ENCODE assay signal across 12 mouse cellular contexts in the genomic region with DNA sequence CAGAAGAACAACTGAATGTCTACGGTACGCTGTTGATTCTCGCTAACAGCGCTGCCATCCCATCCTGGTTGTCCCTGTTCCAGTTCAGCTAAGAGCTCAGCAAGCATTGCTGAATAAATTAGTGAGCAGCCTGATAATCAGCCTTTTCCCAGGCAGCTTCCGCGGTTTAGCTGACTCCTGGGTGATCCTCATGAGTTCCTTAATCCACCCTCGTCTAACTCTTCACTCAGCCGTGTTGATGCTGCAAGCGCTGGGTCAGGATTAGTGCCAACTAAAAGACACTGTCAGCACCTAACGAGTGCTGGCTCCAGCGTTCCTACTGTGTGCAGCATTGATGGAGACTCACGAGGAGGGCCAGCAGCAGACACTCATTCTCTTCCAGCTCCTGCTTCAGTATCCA.
"Had no signal": no experiment of that assay in that cellular context is flagged by ENCODE, and none has a peak within 500 bp of the region (broad histone marks: within the 10 kb centered on the region; RNA-seq: fewer than 3 reads in every experiment).

No protein-coding gene starts in this region.

- ATAC-seq: intestine, embryonic 15.5 days; midbrain, embryonic 13.5 days had no signal

- H3K4me2 ChIP-seq: intestine, embryonic 15.5 days; kidney, embryonic 15.5 days; limb, embryonic 15.5 days; lung, embryonic 14.5 days; midbrain, embryonic 13.5 days; neural tube, embryonic 13.5 days had no signal

- H3K4me3 ChIP-seq: intestine, embryonic 15.5 days; kidney, embryonic 15.5 days; limb, embryonic 15.5 days; midbrain, embryonic 13.5 days; neural tube, embryonic 13.5 days had no signal

- H3K9me3 ChIP-seq: intestine, embryonic 15.5 days; kidney, embryonic 15.5 days; limb, embryonic 15.5 days; midbrain, embryonic 13.5 days; neural tube, embryonic 13.5 days had no signal

- H3K36me3 ChIP-seq: intestine, embryonic 15.5 days; kidney, embryonic 15.5 days; limb, embryonic 15.5 days; midbrain, embryonic 13.5 days; neural tube, embryonic 13.5 days had no signal

- H3K9ac ChIP-seq: intestine, embryonic 15.5 days; kidney, embryonic 15.5 days; limb, embryonic 15.5 days; lung, embryonic 14.5 days; midbrain, embryonic 13.5 days; neural tube, embryonic 13.5 days had no signal

- H3K27ac ChIP-seq: intestine, embryonic 15.5 days; kidney, embryonic 15.5 days; limb, embryonic 15.5 days; midbrain, embryonic 13.5 days; neural tube, embryonic 13.5 days; stomach, postnatal 0 days had no signal

- DNase-seq: kidney, adult 2 months; kidney, postnatal 14 days; lung, embryonic 14.5 days; lung, postnatal 10 days; lung, postnatal 4 days; thymus, postnatal 25 days had no signal
